Mouse (Mus musculus) ES-Bruce4 (cell line): Measurements from ENCODE around the gene Scml4.

Experiments used
- CTCF ChIP-seq: IDR thresholded peaks from one replicate; pipeline ENCODE4 v1.8.1; 2011; ENCODE audit warnings: low read depth, low read length
- EP300 ChIP-seq: IDR thresholded peaks from 2 replicates; pipeline ENCODE4 v1.6.1; 2011; ENCODE audit warnings: low read depth, low read length; ENCODE audit not compliant: insufficient read depth
- POLR2A ChIP-seq: IDR thresholded peaks from one replicate; pipeline ENCODE4 v1.8.1; 2011; ENCODE audit warnings: low read length; ENCODE audit not compliant: insufficient read depth

GRCm38 (mm10) chr10:43001433-43001832, 141.3 kb downstream of the Scml4 start:
- TF ChIP-seq POLR2A (no peak), CTCF (no peak), EP300 (no peak)
